Mouse (Mus musculus) ovary, postnatal 36 days (tissue): ENCODE measurements around the gene Ppara.

Experiments
- DNase-seq: peaks from one replicate; pipeline ENCODE4 v3.0.0; 2022; ENCODE audit warnings: low spot score, mixed read lengths

Gene Ppara

DNA sequence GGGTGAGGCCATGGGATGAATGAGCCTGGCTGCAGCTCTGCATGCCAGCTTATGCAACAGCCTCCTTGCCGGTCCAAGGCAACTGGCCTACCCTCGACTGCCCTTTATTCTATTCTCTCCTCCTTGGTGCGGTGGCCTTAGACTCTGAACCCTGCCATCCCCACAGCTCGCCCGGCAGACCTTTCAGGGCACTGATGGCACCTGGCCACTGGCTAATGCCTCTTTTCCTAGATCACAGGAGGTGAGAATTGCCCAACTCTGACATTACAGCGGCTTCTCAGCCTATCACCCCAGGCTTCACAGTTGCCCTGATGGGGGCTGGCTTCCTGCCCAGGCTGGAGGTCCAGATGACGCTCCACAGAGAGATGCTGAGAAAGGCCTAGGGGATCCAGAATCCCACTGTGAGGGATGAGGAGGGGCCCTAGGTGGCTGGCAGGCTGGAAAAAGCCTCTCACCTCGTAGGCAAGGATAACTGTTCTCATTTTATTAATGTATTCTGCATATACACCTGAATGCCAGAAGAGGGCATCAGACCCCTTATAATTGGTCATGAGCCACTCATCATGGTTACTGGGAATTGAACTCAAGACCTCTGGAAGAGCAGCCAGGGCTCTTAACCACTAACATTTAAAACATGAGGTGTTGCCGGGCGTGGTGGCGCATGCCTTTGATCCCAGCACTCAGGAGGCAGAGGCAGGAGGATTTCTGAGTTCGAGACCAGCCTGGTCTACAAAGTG is 117.0 kb downstream of the Ppara start:
- DNase-seq = no peak
